Mouse (Mus musculus): ENCODE data around the gene Pgap3.

Pgap3 gene

DNA sequence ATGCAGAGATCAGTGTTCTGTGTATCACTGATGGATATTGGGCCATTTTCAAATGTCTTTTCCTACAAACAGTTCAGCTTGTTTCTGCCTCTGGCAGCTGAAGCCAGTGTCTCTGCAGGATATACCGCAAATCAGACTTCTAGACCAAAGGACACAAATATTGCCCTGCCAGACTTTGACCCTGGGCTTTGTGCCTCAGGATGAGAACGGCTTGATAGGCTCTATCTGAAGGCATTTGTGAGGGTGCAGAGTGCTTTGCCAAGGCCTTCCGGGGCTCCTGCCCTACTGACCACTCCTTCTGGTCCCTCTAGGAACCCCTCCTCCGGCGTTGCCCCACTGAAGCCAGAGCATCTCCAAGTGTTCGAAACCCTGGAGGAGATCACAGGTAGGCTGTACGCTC lies 26.3 kb upstream of the Pgap3 start:
- CTCF ChIA-PET, result interaction anchor here in 1 of 4 experiments (1.1 kb wide), 1 partner anchor 12 kb away, joined by 3 read pairs; no protein-coding TSS in a partner anchor

GRCm38 (mm10) chr11:98418939-98419547 lies 18.8 kb upstream of the Pgap3 start:
- CTCF ChIA-PET, result interaction anchor here in 1 of 4 experiments (1.0 kb wide), 1 partner anchor 77 kb away, joined by 3 read pairs; no protein-coding TSS in a partner anchor
- POLR2A ChIA-PET, result interaction anchor here in 2 of 4 experiments (1.4 to 2.1 kb wide), 3 partner anchors 20 to 61 kb away, joined by 3 to 5 read pairs (median 5); partner anchors contain the start of genes Mien1 (in 1 of the 2) and Stard3 (in 1 of the 2)

More for the DNA sequence above, 26.3 kb upstream of the Pgap3 start:
- POLR2A ChIA-PET, result interaction anchor here in 1 of 4 experiments (1.3 kb wide), 1 partner anchor 11 kb away, joined by 5 read pairs; no protein-coding TSS in a partner anchor

DNA sequence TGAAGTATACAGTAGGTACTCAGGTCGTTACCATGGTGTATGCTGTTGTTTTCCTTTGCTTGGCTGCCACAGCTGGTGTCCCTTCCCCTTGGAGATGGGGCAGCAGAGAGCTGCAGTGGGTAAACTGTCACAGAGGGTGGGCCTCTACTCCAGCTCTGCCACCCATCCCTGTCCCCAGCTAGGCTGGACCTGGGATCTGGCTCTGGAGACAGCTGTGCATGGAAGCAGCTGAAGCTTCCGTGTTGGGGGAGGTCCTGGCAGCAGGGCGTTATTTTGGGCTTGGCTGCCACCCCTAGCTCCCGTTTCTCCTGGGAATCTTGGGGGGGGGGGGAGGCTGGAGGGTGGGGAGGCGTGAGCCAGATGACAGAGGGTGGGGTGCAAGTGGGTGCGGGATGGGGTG lies 18.0 kb upstream of the Pgap3 start:
- CTCF ChIA-PET, result interaction anchor here in 3 of 4 experiments (0.6 to 1.0 kb wide), 3 partner anchors 76 to 276 kb away, joined by 3 to 13 read pairs (median 4); no protein-coding TSS in a partner anchor
- POLR2A ChIA-PET, result interaction anchor here in 2 of 4 experiments (0.7 to 1.9 kb wide), 3 partner anchors 14 to 229 kb away, joined by 3 to 5 read pairs (median 5); partner anchors contain the start of gene Mien1 (in 1 of the 2)

DNA sequence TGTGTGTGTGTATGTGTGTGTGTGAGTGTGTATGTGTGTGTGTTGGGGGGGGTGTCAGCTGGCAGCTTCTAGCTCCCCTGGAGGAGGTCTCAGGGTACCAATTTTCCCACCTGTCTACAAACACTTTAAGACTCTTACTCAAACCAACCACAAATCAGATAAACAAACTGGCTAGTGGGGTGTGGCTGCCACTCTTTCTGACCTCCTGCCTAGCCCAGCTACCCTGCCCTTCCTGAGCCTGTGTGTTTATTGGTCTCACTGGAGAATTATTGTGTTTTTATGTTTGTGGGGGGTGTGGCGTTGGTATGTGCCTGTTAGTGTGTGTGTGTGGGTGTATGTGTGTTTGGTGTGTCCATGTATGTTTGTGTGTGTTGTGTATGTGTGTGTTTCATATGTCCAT lies 16.8 kb upstream of the Pgap3 start:
- CTCF ChIA-PET, result interaction anchor here in 3 of 4 experiments (0.7 to 1.9 kb wide), 4 partner anchors 21 to 45 kb away, joined by 3 to 6 read pairs (median 3); partner anchors contain the start of gene Mien1 (in 2 of the 3)
- POLR2A ChIA-PET, result interaction anchor here in 1 of 4 experiments (1.1 kb wide), 1 partner anchor 82 kb away, joined by 3 read pairs; no protein-coding TSS in a partner anchor

DNA sequence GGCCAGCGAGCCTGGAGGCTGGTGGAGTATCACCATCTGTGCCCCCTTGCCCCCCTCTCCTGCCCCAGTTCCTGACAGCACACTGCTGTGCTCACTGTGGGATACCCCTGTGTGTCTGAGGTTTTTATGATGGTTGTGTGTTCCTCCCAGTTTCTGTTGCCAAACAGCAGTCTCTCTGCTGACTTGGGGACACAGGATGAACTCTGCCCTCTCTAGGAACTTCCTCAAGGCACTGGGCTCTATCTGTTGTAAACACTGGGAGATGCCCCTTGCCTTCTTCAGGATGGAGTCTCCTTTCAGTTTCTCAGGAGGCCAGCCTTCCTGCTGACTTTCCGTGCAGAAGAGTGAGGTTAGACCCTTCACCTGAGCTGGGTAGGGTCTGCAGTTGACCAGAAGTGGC lies 13.9 kb upstream of the Pgap3 start:
- POLR2A ChIA-PET, result no interaction called here
- CTCF ChIA-PET, result interaction anchor here in 1 of 4 experiments (0.7 kb wide), 1 partner anchor 77 kb away, joined by 3 read pairs; no protein-coding TSS in a partner anchor

DNA sequence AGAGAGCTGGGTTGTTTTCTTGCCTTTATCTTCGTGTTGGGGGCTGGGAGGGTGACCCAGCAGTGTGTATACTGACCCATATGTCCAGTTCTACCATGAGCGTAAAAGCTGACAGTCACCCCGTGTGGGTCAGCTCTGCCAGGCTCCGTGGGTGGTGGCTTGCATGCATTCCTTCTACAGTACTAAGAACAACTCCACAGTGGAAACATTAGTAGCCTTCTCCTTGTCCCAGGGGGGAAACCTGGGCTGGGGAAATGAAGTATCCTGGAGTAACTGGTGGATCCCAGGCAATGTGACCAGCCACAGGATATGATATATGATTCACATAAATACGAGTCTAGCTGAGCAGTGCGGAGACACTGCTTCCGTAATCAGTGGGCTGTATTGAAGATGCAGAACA lies 13.4 kb upstream of the Pgap3 start:
- CTCF ChIA-PET, result interaction anchor here in 3 of 4 experiments (0.6 to 1.9 kb wide), 4 partner anchors 25 to 184 kb away, joined by 3 to 5 read pairs (median 4); partner anchors contain the start of gene Mien1 (in 1 of the 3)
- POLR2A ChIA-PET, result interaction anchor here in 2 of 4 experiments (0.6 to 0.8 kb wide), 2 partner anchors 22 to 1906 kb away, joined by 3 to 7 read pairs; no protein-coding TSS in a partner anchor

- ChIA-PET POLR2A (interaction anchor here (0.5 to 2.2 kb wide), 32 partner anchors 8 to 978 kb away, joined by 3 to 19 read pairs (median 3); partner anchors contain the start of genes Mien1 (in 3 of the 4), Pgap3 (in 3 of the 4), Ppp1r1b (in 3 of the 4) and Ormdl3 (in 2 of the 4)), CTCF (interaction anchor here (0.5 to 1.9 kb wide), 24 partner anchors 8 to 198 kb away, joined by 3 to 13 read pairs (median 3); partner anchors contain the start of genes Mien1 (in 2 of the 4), Pgap3 (in 2 of the 4) and Stard3 (in 1 of the 4))
These were observed 12.6 kb upstream of the Pgap3 start for GRCm38 (mm10) chr11:98412797-98413301.

- CTCF ChIA-PET, result interaction anchor here (0.5 to 1.9 kb wide), 26 partner anchors 9 to 801 kb away, joined by 3 to 13 read pairs (median 4); partner anchors contain the start of genes Mien1 (in 2 of the 4), Pgap3 (in 2 of the 4), Ikzf3 (in 1 of the 4) and Stard3 (in 1 of the 4)
These were observed 12.0 kb upstream of the Pgap3 start, which contains the start of gene Erbb2 for GRCm38 (mm10) chr11:98412273-98412796. Erbb2 (plus strand) TSS chr11:98412470.

DNA sequence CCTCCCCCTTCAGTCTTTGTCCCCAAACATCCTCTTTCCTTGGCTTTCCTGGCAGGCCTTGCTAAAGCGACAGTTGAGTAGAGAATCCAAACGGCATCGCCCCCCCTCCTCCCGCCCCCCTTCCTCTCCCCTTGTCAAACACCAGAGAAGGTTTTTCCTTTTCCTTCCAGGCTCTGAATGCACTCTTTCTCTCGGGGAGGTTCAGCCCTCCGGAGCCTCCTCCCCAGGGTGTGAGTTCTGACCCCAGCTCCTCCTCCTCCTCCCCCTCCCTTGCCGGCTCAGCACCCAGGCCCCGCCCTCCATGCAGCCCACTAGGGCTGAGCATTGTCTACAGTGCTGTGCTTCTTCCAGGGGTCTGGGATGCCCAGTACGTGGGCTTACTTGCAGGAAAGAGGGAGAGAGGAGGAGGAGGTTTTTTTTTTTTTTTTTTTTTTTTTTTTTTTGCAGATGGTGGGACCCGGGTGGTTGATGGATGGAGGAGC lies 9.1 kb upstream of the Pgap3 start:
- ChIA-PET CTCF (interaction anchor here in 2 of 4 experiments (0.5 to 0.9 kb wide), 6 partner anchors 20 to 334 kb away, joined by 3 to 13 read pairs (median 4); no protein-coding TSS in a partner anchor), POLR2A (interaction anchor here in 3 of 4 experiments (0.6 to 1.3 kb wide), 7 partner anchors 9 to 178 kb away, joined by 4 to 10 read pairs (median 4); partner anchors contain the start of genes Pgap3 (in 2 of the 3), Grb7 (in 1 of the 3), Mien1 (in 1 of the 3) and Ormdl3 (in 1 of the 3))

More at GRCm38 (mm10) chr11:98412273-98412796, 12.0 kb upstream of the Pgap3 start, which contains the start of gene Erbb2:
- POLR2A ChIA-PET, result interaction anchor here (0.5 to 2.2 kb wide), 32 partner anchors 8 to 978 kb away, joined by 3 to 19 read pairs (median 3); partner anchors contain the start of genes Mien1 (in 3 of the 4), Pgap3 (in 3 of the 4), Ppp1r1b (in 3 of the 4) and Ormdl3 (in 2 of the 4)

DNA sequence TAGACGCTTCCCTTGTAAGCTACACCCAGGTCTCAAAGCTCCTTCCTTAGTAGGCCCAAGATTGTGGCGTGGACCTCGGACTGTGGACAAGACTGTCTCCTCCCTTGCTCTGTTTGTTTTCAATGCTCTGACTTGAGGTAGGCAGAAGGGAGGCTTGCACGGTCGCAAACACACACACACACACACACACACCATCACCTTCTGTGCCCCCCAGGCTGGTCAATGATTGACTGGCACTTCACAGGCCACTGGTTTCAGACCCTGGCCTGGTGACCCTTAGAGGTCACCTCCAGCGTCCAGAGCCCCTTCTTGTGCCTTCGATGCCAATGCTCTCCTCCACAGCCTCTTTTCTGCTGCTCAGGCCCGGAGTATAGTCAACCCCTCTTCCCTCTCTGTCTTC lies 8.6 kb upstream of the Pgap3 start:
- ChIA-PET CTCF (interaction anchor here in 3 of 4 experiments (0.5 to 0.9 kb wide), 6 partner anchors 13 to 333 kb away, joined by 3 to 13 read pairs (median 4); no protein-coding TSS in a partner anchor), POLR2A (interaction anchor here in 3 of 4 experiments (0.6 to 1.3 kb wide), 8 partner anchors 9 to 178 kb away, joined by 3 to 10 read pairs (median 4); partner anchors contain the start of genes Pgap3 (in 2 of the 3), Grb7 (in 1 of the 3), Mien1 (in 1 of the 3) and Ormdl3 (in 1 of the 3))

DNA sequence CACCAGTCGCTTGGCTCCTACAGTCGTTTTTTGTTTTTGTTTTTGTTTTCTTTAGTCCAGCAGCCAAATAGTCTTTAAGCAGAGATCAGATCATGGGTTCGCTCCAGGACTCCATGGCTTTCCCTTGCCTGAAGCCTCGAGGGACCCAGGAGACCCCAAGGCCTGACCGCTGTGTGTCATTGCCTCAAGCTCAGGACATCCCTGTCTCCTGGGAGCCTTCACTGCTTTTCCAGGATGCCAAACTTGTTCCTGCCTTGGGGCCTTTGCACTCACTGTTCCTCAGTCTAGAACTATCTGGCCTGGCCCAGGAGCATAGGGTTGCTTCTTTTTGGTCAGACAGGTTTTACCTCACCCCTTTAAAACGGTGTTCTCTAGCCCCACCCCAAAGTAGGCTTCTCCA lies 6.3 kb upstream of the Pgap3 start:
- CTCF ChIA-PET, result interaction anchor here in 1 of 4 experiments (1.3 kb wide), 1 partner anchor 64 kb away, joined by 3 read pairs; no protein-coding TSS in a partner anchor

GRCm38 (mm10) chr11:98400816-98401215 lies 526 bp upstream of the Pgap3 start:
- POLR2A ChIA-PET, result interaction anchor here in 3 of 4 experiments (0.8 to 2.4 kb wide), 25 partner anchors 9 to 1920 kb away, joined by 3 to 19 read pairs (median 5); partner anchors contain the start of genes Erbb2 (in 3 of the 3), Stard3 (in 2 of the 3), Ormdl3 (in 1 of the 3) and Tcap (in 1 of the 3)
- CTCF ChIA-PET, result interaction anchor here in 2 of 4 experiments (0.6 to 2.8 kb wide), 8 partner anchors 11 to 168 kb away, joined by 3 to 11 read pairs (median 4); partner anchors contain the start of gene Erbb2 (in 2 of the 2)

More for the DNA sequence above, 6.3 kb upstream of the Pgap3 start:
- POLR2A ChIA-PET, result no interaction called here

GRCm38 (mm10) chr11:98397946-98398345 lies 2.3 kb downstream of the Pgap3 start:
- ChIA-PET POLR2A (interaction anchor here in 1 of 4 experiments (1.3 kb wide), 1 partner anchor 39 kb away, joined by 3 read pairs; no protein-coding TSS in a partner anchor), CTCF (interaction anchor here in 2 of 4 experiments (1.0 to 2.4 kb wide), 2 partner anchors 26 to 55 kb away, joined by 3 to 11 read pairs; no protein-coding TSS in a partner anchor)

- ChIA-PET CTCF (interaction anchor here in 1 of 4 experiments (2.1 kb wide), 1 partner anchor 23 kb away, joined by 4 read pairs; no protein-coding TSS in a partner anchor), POLR2A (interaction anchor here in 2 of 4 experiments (0.5 to 0.8 kb wide), 2 partner anchors 29 to 262 kb away, joined by 4 read pairs; no protein-coding TSS in a partner anchor)
These were observed 5.2 kb downstream of the Pgap3 start for GRCm38 (mm10) chr11:98395041-98395440.

GRCm38 (mm10) chr11:98394301-98394700 lies 6.0 kb downstream of the Pgap3 start:
- ChIA-PET POLR2A (no interaction called here), CTCF (no interaction called here)

GRCm38 (mm10) chr11:98393317-98393716 lies 7.0 kb downstream of the Pgap3 start:
- POLR2A ChIA-PET, result no interaction called here
- CTCF ChIA-PET, result interaction anchor here in 2 of 4 experiments (0.8 to 1.6 kb wide), 1 partner anchor 51 kb away, joined by 3 to 7 read pairs; no protein-coding TSS in a partner anchor

- ChIA-PET CTCF (interaction anchor here in 3 of 4 experiments (0.6 to 1.6 kb wide), 4 partner anchors 21 to 1082 kb away, joined by 3 to 7 read pairs (median 3); no protein-coding TSS in a partner anchor), POLR2A (interaction anchor here in 3 of 4 experiments (0.6 to 1.7 kb wide), 4 partner anchors 7 to 55 kb away, joined by 3 to 8 read pairs (median 4); partner anchors contain the start of genes Pgap3 (in 1 of the 3) and Stard3 (in 1 of the 3))
These were observed 7.6 kb downstream of the Pgap3 start for GRCm38 (mm10) chr11:98392645-98393044.
